Mouse (Mus musculus) cortical plate, adult 2 months (tissue): ENCODE results near the gene Abcc3. TPM values are rescaled to one million over a fixed set of nuclear protein-coding genes. Genes with fewer than 3 reads are reported as not detected.

Experiments used
- H3K27ac ChIP-seq: fragments of 200-500 bp; 2 replicates; pipeline ENCODE4 v1.5.1; 2012; ENCODE audit warnings: low read length, control low read depth, inconsistent platforms; ENCODE audit not compliant: insufficient read depth
- H3K4me1 ChIP-seq: fragments of 200-500 bp; 2 replicates; pipeline ENCODE4 v1.6.1; 2011; ENCODE audit warnings: low read length; ENCODE audit not compliant: control insufficient read depth, insufficient read depth
- H3K4me3 ChIP-seq: fragments of 200-500 bp; 2 replicates; pipeline ENCODE4 v1.5.1; 2011; ENCODE audit warnings: mild to moderate bottlenecking, low read length, control low read depth; ENCODE audit not compliant: insufficient read depth
- CTCF ChIP-seq: fragments of 200-500 bp; IDR thresholded peaks from 2 replicates; pipeline ENCODE4 v1.5.1; 2011; ENCODE audit warnings: mild to moderate bottlenecking, control low read depth, low read length; ENCODE audit not compliant: insufficient read depth; ENCODE audit errors: extremely low read depth
- POLR2A ChIP-seq: fragments of 200-500 bp; IDR thresholded peaks from 2 replicates; pipeline ENCODE4 v1.6.1; 2011; ENCODE audit warnings: mild to moderate bottlenecking, low read length, control low read depth; ENCODE audit not compliant: insufficient read depth; ENCODE audit errors: extremely low read depth
- polyA plus RNA-seq: library from polyadenylated mRNA; depleted of rRNA; stranded (reverse); fragments of >200 nt; gene quantifications from 2 replicates; pipeline ENCODE4 v1.2.3, GENCODE M21; 2012; rRNA removed

Abcc3 gene
- polyA plus RNA-seq: 1.6 and 2.0 TPM in 2 replicates

DNA sequence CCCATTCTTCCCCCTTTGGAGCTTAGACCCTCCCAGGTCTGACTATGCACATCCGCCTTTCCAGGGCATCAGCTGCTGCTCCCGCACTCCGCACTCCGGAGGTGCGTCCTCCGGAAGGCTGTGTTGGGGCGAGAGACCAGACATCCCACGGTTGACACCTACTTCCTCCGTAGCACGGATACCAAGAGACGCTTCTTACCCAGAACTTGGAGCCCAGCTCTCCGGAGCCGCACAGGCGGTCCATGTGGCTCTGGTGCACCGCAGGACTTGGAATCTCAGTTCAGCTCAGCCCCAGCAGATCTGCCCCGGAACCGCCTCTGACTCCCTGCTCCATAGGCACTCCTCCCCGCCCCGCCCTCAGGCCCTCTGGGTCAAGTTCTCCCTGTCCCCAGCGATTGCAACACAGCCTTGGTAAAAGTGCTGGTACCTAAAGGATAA lies at the start of gene Abcc3:
TSS of gene Abcc3 (minus strand) at position 326 of the 438 bp plus-strand sequence.
- TF ChIP-seq CTCF: no peak
- TF ChIP-seq POLR2A: no peak
- no peak within 1 kb of the TSS; the same call in 1 of the 2 replicates for H3K4me3 ChIP-seq
- no peaks in the 10 kb centered on the region for H3K4me1 ChIP-seq
- H3K27ac ChIP-seq: no peak within 1 kb of the TSS

DNA sequence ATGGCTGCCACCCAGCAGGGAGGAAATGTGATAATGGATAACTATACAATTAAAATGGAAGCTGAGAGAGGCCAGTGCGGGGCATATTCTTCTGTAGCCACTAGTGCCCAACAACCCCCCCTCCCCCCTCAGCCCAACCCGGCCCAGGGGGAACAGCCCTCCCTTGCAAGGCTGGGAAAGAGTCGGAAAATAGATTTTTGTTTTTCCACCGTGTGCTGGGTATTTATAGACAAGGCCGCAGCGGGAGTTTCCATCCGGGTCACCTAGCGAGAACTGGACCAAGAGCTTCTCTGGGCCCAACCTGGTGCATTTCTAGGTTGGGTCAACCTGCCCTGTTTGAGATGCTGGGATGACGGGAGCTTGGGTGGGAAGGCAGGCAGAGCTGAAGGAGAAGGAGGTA lies 49.0 kb upstream of the Abcc3 start:
- Histone ChIP-seq H3K27ac (no peak overlapping the region), H3K4me3 (no peak overlapping the region), H3K4me1 (no peaks in the 10 kb centered on the region)
- TF ChIP-seq POLR2A (no peak), CTCF (no peak)

DNA sequence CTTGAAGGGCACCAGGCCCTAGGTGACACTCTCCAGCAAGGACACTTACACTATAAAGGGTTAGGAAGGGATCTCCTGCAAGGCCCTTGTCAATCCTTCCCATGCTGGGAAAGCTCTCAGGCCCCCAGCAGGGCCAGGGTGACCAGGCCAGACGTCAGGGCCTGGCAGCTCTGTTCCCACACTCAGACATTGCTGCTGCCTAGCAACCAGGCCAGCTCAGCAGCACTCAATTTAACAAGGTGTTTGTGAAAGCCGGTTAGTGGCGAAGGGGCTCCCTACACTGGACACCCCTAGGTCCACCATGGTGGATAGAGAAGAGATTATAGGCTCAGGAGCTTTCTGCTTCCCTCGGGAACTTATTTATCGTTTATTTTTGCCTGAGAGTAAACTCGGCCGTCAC lies 48.3 kb upstream of the Abcc3 start:
- TF ChIP-seq CTCF (no peak), POLR2A (no peak)
- no peak overlapping the region for H3K4me3 ChIP-seq
- H3K27ac ChIP-seq: no peak overlapping the region
- H3K4me1 ChIP-seq: no peaks in the 10 kb centered on the region

DNA sequence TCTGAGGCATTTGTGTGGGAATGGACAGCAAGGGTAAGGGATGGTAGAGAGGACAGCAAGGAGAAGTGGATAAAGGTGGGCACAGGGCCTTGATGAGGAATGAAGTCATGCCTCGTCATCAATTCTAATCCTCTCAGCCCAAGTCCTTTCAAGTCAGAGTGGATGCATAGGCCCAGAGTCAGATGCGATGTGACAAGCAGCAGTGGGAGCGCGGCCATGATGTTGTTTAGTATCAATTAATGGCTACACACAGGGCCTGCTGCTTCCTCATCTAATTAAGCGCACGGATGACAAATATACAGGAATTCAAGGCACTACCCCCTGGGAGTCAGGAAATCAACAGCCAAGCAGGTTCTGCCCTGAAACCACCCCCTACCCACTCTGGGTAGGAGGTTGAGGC lies 47.6 kb upstream of the Abcc3 start:
- Histone ChIP-seq H3K4me1 (no peaks in the 10 kb centered on the region), H3K27ac (no peak overlapping the region), H3K4me3 (no peak overlapping the region)
- no peak for TF ChIP-seq CTCF

DNA sequence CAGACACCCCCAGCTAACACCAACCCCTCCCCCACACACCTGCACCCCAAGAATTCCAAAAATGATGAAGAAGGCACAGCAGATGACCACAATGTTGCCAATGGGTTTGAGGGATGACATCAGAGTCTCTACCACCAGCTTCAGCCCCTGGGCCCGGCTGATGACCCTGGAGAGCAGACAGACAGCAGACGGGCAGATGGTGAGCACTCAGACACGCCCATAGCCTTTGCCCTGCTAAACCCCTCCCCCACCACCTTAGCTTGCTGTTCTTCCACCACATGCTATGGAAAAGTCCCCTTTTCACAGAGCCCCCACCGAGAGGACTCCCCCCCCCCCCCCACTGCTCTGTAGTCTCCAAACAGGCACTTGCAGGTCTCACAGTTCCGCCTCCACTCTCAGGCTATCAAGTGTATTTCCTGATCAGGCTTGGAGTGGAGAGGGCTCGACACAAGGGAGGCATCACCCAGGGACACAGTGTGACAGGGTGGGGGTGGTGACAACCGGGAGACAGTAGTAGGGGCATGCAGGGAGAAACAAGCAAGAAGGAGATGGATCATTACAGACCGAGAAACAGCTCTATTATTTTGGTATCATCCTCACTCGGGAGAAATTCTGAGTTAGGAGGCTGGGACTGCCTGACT lies 36.3 kb upstream of the Abcc3 start:
- TF ChIP-seq CTCF (no peak), POLR2A (no peak)
- no peak overlapping the region for H3K4me3 ChIP-seq
- peaks cover 5% of the 10 kb centered on the region for H3K4me1 ChIP-seq
- H3K27ac ChIP-seq: no peak overlapping the region

DNA sequence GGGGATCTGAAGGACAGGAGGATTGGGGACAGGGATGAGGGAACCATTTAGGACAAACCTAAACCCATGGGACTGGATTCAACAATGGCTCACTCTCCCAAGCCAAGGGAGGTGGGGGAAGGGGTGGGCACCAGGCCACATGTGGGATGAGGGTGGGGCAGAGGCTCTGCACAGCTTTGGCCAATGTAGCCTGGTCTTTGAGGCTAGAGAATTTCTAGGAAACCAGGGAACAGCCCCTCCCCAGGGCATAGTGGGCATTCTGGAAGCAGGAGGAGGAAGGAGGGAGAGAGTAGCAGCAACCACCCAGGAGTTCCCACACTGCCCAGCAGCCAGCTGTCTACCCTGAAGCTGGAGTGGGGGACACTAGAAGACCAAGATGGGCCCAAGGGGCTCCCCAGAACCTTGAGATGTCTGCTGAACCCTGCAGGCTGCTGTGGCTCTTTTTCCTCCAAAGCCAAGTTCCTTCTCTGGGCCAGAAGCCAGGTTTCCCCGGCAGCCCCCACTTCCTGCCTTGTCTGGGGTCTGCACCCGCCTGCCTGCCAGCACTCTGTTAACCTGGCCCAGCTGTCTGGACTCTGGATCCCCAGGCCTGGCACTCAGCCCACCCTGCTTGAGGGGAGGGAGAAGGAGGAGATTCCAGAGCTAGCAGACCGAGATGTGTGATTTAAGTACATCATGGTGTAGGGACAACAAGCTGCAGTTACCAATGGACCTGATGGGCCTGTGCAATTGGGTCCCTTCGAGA lies 35.5 kb upstream of the Abcc3 start:
- no peak overlapping the region for H3K4me3 ChIP-seq
- no peak overlapping the region for H3K27ac ChIP-seq
- no peak for TF ChIP-seq CTCF
- no peak for TF ChIP-seq POLR2A
- H3K4me1 ChIP-seq: peaks cover 11% of the 10 kb centered on the region

DNA sequence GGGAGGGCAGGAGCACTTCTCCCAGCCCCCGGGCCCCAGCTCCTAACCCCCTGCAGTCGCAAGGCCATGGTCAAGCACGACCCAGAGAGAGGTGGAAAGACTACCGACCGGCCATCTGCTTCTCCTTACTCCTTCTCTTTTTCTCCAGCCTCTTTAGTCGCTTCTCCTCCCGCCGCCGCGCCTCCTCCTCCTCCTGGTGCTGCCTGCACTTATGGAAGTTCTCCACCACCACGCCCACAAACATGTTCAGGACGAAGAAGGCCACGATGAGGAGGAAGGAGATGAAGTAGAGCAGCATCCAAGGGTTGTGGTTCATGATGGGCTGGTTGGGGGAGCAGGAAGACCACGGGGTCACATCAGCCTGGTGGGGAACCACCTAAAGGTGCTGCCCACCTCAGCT lies 32.9 kb upstream of the Abcc3 start:
- TF ChIP-seq CTCF (no peak), POLR2A (no peak)
- Histone ChIP-seq H3K4me3 (no peak overlapping the region), H3K4me1 (peaks cover 11% of the 10 kb centered on the region), H3K27ac (no peak overlapping the region)

DNA sequence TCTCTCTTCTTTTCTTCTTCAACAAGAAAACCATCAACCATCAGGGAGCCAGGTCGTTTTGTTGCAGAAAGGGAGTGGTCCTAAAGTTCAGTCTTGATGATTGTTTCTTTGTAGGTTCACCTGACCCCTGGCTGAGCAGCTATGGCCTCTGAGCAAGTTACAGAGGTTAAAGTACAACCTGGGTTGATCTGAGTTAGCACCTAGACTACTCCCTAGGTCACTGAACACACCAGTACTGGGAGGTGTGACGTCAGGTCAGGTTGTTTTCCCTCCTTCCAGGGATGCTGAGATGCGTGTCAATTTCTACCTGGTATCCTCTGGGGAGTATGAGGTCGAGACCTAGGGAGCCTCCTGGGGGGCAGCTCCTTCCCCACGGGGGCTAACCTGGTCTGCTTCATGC lies 32.4 kb upstream of the Abcc3 start:
- H3K4me1 ChIP-seq: peaks cover 11% of the 10 kb centered on the region
- TF ChIP-seq POLR2A (no peak), CTCF (no peak)
- no peak overlapping the region for H3K27ac ChIP-seq
- H3K4me3 ChIP-seq: no peak overlapping the region

DNA sequence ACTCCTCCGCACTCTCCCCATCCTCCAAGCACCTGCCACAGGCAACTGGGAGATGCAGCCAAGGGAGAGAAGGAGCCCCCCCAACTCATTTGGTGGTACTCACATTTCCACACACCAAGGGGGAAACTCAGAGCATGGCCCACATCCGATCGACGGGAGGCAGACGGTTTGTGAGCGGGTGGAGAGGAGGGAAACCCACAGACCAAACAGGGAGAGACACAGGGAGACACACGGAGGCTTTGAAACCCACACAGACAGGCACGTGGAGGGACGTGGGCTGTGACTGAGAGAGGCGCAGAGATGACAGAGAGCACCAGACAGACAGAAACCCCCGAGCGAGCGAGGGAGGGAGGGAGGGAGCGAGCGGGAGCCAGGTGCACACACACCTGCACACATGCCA lies 31.6 kb upstream of the Abcc3 start:
- Histone ChIP-seq H3K4me1 (peaks cover 11% of the 10 kb centered on the region), H3K4me3 (no peak overlapping the region), H3K27ac (no peak overlapping the region)
- TF ChIP-seq POLR2A: no peak
- TF ChIP-seq CTCF: no peak

DNA sequence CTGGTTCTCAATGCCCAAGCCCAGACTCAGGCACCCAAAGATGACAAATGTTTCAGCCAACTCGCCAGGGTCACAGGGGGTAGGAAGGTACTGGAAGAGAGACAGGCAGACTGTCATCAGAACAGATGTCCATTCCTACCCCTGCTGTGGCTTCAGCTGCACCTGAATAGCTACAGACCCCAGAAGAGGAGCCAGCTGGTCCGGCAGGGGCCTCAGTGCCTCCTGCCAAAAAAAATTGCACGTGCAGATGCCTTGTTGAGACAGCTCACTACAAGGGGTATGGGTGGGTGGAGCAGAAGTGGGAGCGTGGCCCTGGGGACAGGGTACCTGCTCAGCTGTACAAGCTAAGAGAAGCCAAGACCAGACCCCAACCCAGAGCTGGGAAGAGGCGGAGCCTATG lies 31.1 kb upstream of the Abcc3 start:
- no peak for TF ChIP-seq POLR2A
- no peak for TF ChIP-seq CTCF
- no peak overlapping the region for H3K4me3 ChIP-seq
- peaks cover 11% of the 10 kb centered on the region for H3K4me1 ChIP-seq
- no peak overlapping the region for H3K27ac ChIP-seq
